Mouse (Mus musculus) neural tube, embryonic 11.5 days (tissue): ENCODE results near the gene Scarb2. TPM values are rescaled to one million over a fixed set of nuclear protein-coding genes. Genes with fewer than 3 reads are reported as not detected.

Experiments
- ATAC-seq: fragments of 200-750 bp; cut with Nextera tagmentation; 2 replicates; pipeline ENCODE4 v1.8.0; 2017; ENCODE audit warnings: moderate number of reproducible peaks, mild to moderate bottlenecking, moderate TSS enrichment, moderate library complexity; ENCODE audit not compliant: insufficient read depth, low FRiP score, low TSS enrichment
- DNase-seq: peaks from one replicate; pipeline ENCODE4 v3.0.0-alpha.2; 2015; ENCODE audit warnings: low spot score
- H3K27ac ChIP-seq: fragments of 300-500 bp; sonication (generic); 2 replicates; pipeline ENCODE4 v1.5.1; 2014; ENCODE audit warnings: low read depth, mild to moderate bottlenecking, low read length
- H3K27me3 ChIP-seq: fragments of 300-500 bp; sonication (generic); 2 replicates; pipeline ENCODE4 v1.6.1; 2014; ENCODE audit warnings: mild to moderate bottlenecking, low read length, mixed read lengths; ENCODE audit not compliant: control insufficient read depth, insufficient read depth
- H3K36me3 ChIP-seq: fragments of 300-500 bp; sonication (generic); 2 replicates; pipeline ENCODE4 v1.6.1; 2014; ENCODE audit warnings: mild to moderate bottlenecking, low read length, moderate library complexity, mixed read lengths; ENCODE audit not compliant: control insufficient read depth, insufficient read depth
- H3K4me1 ChIP-seq: fragments of 300-500 bp; sonication (generic); 2 replicates; pipeline ENCODE4 v1.6.1; 2014; ENCODE audit warnings: low read length, mixed read lengths; ENCODE audit not compliant: control insufficient read depth, insufficient read depth
- H3K4me2 ChIP-seq: fragments of 300-500 bp; sonication (generic); 2 replicates; pipeline ENCODE4 v1.6.1; 2014; ENCODE audit warnings: low read depth, mild to moderate bottlenecking, moderate library complexity
- H3K4me3 ChIP-seq: fragments of 300-500 bp; sonication (generic); 2 replicates; pipeline ENCODE4 v1.5.1; 2014; ENCODE audit warnings: low read depth, low read length
- H3K9ac ChIP-seq: fragments of 300-500 bp; sonication (generic); 2 replicates; pipeline ENCODE4 v1.6.1; 2014; ENCODE audit warnings: mild to moderate bottlenecking, low read length
- H3K9me3 ChIP-seq: fragments of 300-500 bp; sonication (generic); 2 replicates; pipeline ENCODE4 v1.6.1; 2016; ENCODE audit warnings: low read length; ENCODE audit not compliant: control insufficient read depth
- WGBS: fragments of 180-500 bp; shearing (Covaris S2); extraction: QIAGEN DNeasy Blood & Tissue Kit; methylation state at CpG from one replicate; pipeline ENCODE4 v1.1.7; 2014; 5-methylcytosine and 5-hydroxymethylcytosine counted together
- polyA plus RNA-seq: library from polyadenylated mRNA; unstranded; fragments of >200 nt; fragmentation: Nextera tagmentation; extraction: Ambion mirVana; gene quantifications from 2 replicates; pipeline ENCODE4 v1.2.1, GENCODE M21; 2014

Scarb2 gene
- polyA plus RNA-seq, 1 experiment from 2014 or later: 13.2 TPM

- WGBS: 62% methylated on average over 3 of the region's 3 CpGs
- Histone ChIP-seq H3K4me2 (no peak overlapping the region), H3K27me3 (no peaks in the 10 kb centered on the region), H3K36me3 (no peaks in the 10 kb centered on the region), H3K9me3 (no peaks in the 10 kb centered on the region), H3K27ac (no peak overlapping the region), H3K9ac (no peak overlapping the region), H3K4me3 (no peak overlapping the region), H3K4me1 (peaks cover 12% of the 10 kb centered on the region)
- DNase-seq: no peak
- no peak for ATAC-seq
Measured at GRCm38 (mm10) chr5:92499378-92499777, 7.3 kb downstream of the Scarb2 start.

GRCm38 (mm10) chr5:92498661-92499060 is 8.0 kb downstream of the Scarb2 start:
- H3K27me3 ChIP-seq: no peaks in the 10 kb centered on the region
- ATAC-seq (peak; percentile 70; the same call in 1 of the 2 replicates), DNase-seq (peak; percentile 37)
- no peak overlapping the region for H3K9ac ChIP-seq
- H3K36me3 ChIP-seq: no peaks in the 10 kb centered on the region
- peaks cover 5% of the 10 kb centered on the region for H3K4me1 ChIP-seq
- no peak overlapping the region for H3K4me2 ChIP-seq
- H3K9me3 ChIP-seq: no peaks in the 10 kb centered on the region
- WGBS: 29% methylated on average over 5 of the region's 5 CpGs
- no peak overlapping the region for H3K27ac ChIP-seq
- no peak overlapping the region for H3K4me3 ChIP-seq

- H3K27ac ChIP-seq: no peak overlapping the region
- H3K27me3 ChIP-seq: no peaks in the 10 kb centered on the region
- H3K9me3 ChIP-seq: no peaks in the 10 kb centered on the region
- H3K36me3 ChIP-seq: no peaks in the 10 kb centered on the region
- peaks cover 5% of the 10 kb centered on the region for H3K4me1 ChIP-seq
- DNase-seq: no peak
- 87% methylated on average over 3 of the region's 3 CpGs for WGBS
- H3K9ac ChIP-seq: no peak overlapping the region
- no peak overlapping the region for H3K4me3 ChIP-seq
- H3K4me2 ChIP-seq: no peak overlapping the region
- no peak for ATAC-seq
Measured at GRCm38 (mm10) chr5:92498225-92498624, 8.4 kb downstream of the Scarb2 start.

GRCm38 (mm10) chr5:92495771-92496409 is 10.7 kb downstream of the Scarb2 start:
- Histone ChIP-seq H3K27me3 (no peaks in the 10 kb centered on the region), H3K4me3 (no peak overlapping the region), H3K36me3 (no peaks in the 10 kb centered on the region), H3K4me1 (peaks cover 5% of the 10 kb centered on the region), H3K9ac (no peak overlapping the region), H3K27ac (no peak overlapping the region), H3K4me2 (no peak overlapping the region), H3K9me3 (no peaks in the 10 kb centered on the region)
- no peak for ATAC-seq
- DNase-seq: no peak
- WGBS: 81% methylated on average over 7 of the region's 7 CpGs

GRCm38 (mm10) chr5:92495291-92495690 is 11.3 kb downstream of the Scarb2 start:
- ATAC-seq: no peak

GRCm38 (mm10) chr5:92493423-92493822 is 13.2 kb downstream of the Scarb2 start:
- no peak for ATAC-seq
- Histone ChIP-seq H3K36me3 (no peaks in the 10 kb centered on the region), H3K27ac (no peak overlapping the region), H3K27me3 (no peaks in the 10 kb centered on the region), H3K4me3 (no peak overlapping the region), H3K9me3 (no peaks in the 10 kb centered on the region), H3K9ac (no peak overlapping the region), H3K4me1 (peaks cover 1% of the 10 kb centered on the region; the same call in 1 of the 2 replicates), H3K4me2 (no peak overlapping the region)
- WGBS: 56% methylated on average over 7 of the region's 7 CpGs
- DNase-seq: no peak

More at GRCm38 (mm10) chr5:92495291-92495690, 11.3 kb downstream of the Scarb2 start:
- H3K4me1 ChIP-seq: peaks cover 5% of the 10 kb centered on the region
- no peaks in the 10 kb centered on the region for H3K9me3 ChIP-seq
- H3K4me3 ChIP-seq: no peak overlapping the region
- H3K4me2 ChIP-seq: no peak overlapping the region
- 49% methylated on average over 4 of the region's 4 CpGs for WGBS
- H3K9ac ChIP-seq: no peak overlapping the region
- no peaks in the 10 kb centered on the region for H3K27me3 ChIP-seq
- H3K27ac ChIP-seq: no peak overlapping the region
- DNase-seq: no peak
- H3K36me3 ChIP-seq: no peaks in the 10 kb centered on the region

- Histone ChIP-seq H3K4me1 (no peaks in the 10 kb centered on the region), H3K27ac (no peak overlapping the region), H3K27me3 (no peaks in the 10 kb centered on the region), H3K4me3 (no peak overlapping the region), H3K9ac (no peak overlapping the region), H3K9me3 (no peaks in the 10 kb centered on the region), H3K36me3 (no peaks in the 10 kb centered on the region), H3K4me2 (no peak overlapping the region)
- DNase-seq: no peak
- 75% methylated on average over 4 of the region's 4 CpGs for WGBS
- no peak for ATAC-seq
Measured at GRCm38 (mm10) chr5:92490779-92491178, 15.9 kb downstream of the Scarb2 start.

GRCm38 (mm10) chr5:92490304-92490703 is 16.3 kb downstream of the Scarb2 start:
- Histone ChIP-seq H3K9ac (no peak overlapping the region), H3K4me2 (no peak overlapping the region), H3K4me1 (no peaks in the 10 kb centered on the region), H3K4me3 (no peak overlapping the region), H3K27me3 (no peaks in the 10 kb centered on the region), H3K9me3 (no peaks in the 10 kb centered on the region), H3K27ac (no peak overlapping the region), H3K36me3 (no peaks in the 10 kb centered on the region)
- 69% methylated on average over 3 of the region's 3 CpGs for WGBS
- ATAC-seq: no peak
- no peak for DNase-seq

- no peak overlapping the region for H3K4me3 ChIP-seq
- H3K36me3 ChIP-seq: peaks cover under 1% of the 10 kb centered on the region; the same call in 1 of the 2 replicates
- H3K27ac ChIP-seq: no peak overlapping the region
- H3K4me1 ChIP-seq: no peaks in the 10 kb centered on the region
- no peaks in the 10 kb centered on the region for H3K27me3 ChIP-seq
- ATAC-seq (no peak), DNase-seq (no peak)
- 90% methylated on average over 4 of the region's 4 CpGs for WGBS
- H3K9ac ChIP-seq: no peak overlapping the region
- no peak overlapping the region for H3K4me2 ChIP-seq
- H3K9me3 ChIP-seq: no peaks in the 10 kb centered on the region
Measured at GRCm38 (mm10) chr5:92489503-92489902, 17.1 kb downstream of the Scarb2 start.
